Mouse (Mus musculus): ENCODE results near the gene P4ha2. TPM values are rescaled to one million over a fixed set of nuclear protein-coding genes. Genes with fewer than 3 reads are reported as not detected.
A peak's percentile ranks its signal among the peaks of the same experiment; 100 is the strongest.

The P4ha2 gene
- polyA plus RNA-seq, 1 experiment from 2014 or later: 26.0 TPM

DNA sequence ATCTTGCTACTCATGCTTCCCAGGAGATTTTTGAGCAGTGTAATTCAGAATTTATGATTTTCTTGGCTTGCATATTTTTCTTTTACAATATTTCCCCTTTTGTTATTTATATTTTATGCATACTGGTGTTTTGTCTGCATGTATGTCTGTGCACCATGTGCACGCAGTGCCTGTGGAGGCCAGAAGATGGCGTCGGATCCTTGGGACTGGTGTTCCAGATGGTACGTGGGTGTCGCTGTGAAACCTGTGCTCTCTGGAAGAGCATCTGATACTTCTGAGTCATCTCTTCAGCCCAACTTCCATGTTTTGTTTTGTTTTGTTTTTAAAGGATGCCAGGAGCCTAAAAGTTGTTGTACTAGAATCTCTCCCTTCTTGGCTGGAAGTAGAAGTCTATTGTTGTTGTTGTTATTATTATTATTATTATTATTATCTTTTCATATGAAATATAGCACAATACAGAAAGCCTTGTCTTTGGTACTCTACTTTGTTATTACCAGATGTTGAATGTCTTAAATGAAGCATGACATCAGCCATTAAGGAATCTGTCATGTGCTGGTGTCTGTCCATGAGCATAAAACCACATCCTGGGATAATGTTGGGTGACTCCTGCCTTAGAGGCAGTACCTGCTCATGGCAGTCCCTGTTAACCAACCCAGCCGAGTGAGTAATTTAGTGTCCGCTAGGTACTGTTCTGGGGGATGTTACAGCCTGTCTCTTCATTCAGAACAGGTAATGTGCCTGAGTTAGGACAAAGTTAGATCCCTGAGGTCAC lies 41.5 kb downstream of the P4ha2 start:
- H3K9ac ChIP-seq: no peak overlapping the region
- H3K4me2 ChIP-seq: no peak overlapping the region
- H3K27me3 ChIP-seq (ENCODE audit: insufficient read depth, low read length): no peaks in the 10 kb centered on the region
- no peak overlapping the region for H3K27ac ChIP-seq (ENCODE audit: low read depth)
- no peaks in the 10 kb centered on the region for H3K36me3 ChIP-seq (ENCODE audit: insufficient read depth)
- no peak for ATAC-seq (ENCODE audit: insufficient read depth)
- DNase-seq: no peak
- H3K4me3 ChIP-seq (ENCODE audit: low read depth, low read length): no peak overlapping the region
- no peaks in the 10 kb centered on the region for H3K4me1 ChIP-seq (ENCODE audit: insufficient read depth)
- H3K9me3 ChIP-seq (ENCODE audit: low read depth, low read length): no peaks in the 10 kb centered on the region
- WGBS: 83% methylated on average over 7 of the region's 7 CpGs
- peak; percentile 13; the same call in 1 of the 2 replicates for TF ChIP-seq CTCF (IDR thresholded peaks at IDR 0.05; ENCODE audit: low read depth)

DNA sequence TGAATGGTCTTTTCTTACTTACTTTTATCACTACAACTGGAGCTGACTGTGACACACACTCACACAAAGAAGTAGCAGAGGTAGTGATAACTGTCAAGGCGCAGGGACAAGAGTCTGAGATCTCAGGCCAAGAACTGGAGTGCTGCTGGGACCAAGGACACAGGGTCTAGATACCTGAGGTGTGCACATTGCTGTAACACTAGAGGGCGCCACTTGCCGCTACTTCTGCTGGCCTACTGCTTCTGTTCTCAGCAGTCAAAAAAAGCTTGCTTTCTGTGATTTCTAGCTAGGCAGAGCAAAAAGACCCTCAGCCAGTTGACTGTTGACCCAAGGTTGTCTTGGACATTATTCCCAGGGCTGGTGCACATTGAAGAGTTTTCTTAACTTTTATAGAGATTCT lies 45.0 kb downstream of the P4ha2 start:
- no peak overlapping the region for H3K4me3 ChIP-seq (ENCODE audit: low read depth, low read length)
- no peaks in the 10 kb centered on the region for H3K36me3 ChIP-seq (ENCODE audit: insufficient read depth)
- DNase-seq (peak; percentile 87), ATAC-seq (ENCODE audit: insufficient read depth) (no peak)
- H3K9me3 ChIP-seq (ENCODE audit: low read depth, low read length): no peaks in the 10 kb centered on the region
- WGBS: 17% methylated on average over 3 of the region's 3 CpGs
- no peak overlapping the region for H3K4me2 ChIP-seq
- no peak overlapping the region for H3K27ac ChIP-seq (ENCODE audit: low read depth)
- no peaks in the 10 kb centered on the region for H3K4me1 ChIP-seq (ENCODE audit: insufficient read depth)
- no peak overlapping the region for H3K9ac ChIP-seq
- no peaks in the 10 kb centered on the region for H3K27me3 ChIP-seq (ENCODE audit: insufficient read depth, low read length)
- TF ChIP-seq CTCF (IDR thresholded peaks at IDR 0.05; ENCODE audit: low read depth): peak; percentile 88

DNA sequence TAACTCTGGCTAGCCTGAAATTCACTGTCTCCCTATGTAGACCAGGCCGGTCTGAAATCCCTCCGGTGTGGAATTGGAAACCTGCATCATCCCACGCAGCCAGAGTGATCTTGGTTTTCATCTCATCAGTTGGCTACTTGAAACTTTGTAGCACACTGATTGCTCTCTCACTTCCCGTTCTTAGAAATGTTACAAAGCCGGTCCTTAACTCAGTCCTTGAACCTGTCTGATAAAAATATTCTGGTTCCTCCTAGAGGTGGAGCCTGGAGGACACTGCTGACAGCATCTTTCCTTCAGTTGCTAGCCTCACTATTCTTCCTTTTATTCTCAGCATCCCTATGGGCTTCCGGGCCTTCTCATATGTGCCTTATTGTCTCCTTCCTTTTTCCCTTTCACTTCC lies 46.1 kb downstream of the P4ha2 start:
- ATAC-seq (ENCODE audit: insufficient read depth): no peak
- H3K9me3 ChIP-seq (ENCODE audit: low read depth, low read length): no peaks in the 10 kb centered on the region
- H3K27me3 ChIP-seq (ENCODE audit: insufficient read depth, low read length): no peaks in the 10 kb centered on the region
- no peak for TF ChIP-seq CTCF (IDR thresholded peaks at IDR 0.05; ENCODE audit: low read depth)
- no peak overlapping the region for H3K4me2 ChIP-seq
- H3K36me3 ChIP-seq (ENCODE audit: insufficient read depth): no peaks in the 10 kb centered on the region
- WGBS: 77% methylated on average over 6 of the region's 6 CpGs
- no peak overlapping the region for H3K9ac ChIP-seq
- H3K4me3 ChIP-seq (ENCODE audit: low read depth, low read length): no peak overlapping the region
- no peak for DNase-seq
- no peak overlapping the region for H3K27ac ChIP-seq (ENCODE audit: low read depth)
- no peaks in the 10 kb centered on the region for H3K4me1 ChIP-seq (ENCODE audit: insufficient read depth)

DNA sequence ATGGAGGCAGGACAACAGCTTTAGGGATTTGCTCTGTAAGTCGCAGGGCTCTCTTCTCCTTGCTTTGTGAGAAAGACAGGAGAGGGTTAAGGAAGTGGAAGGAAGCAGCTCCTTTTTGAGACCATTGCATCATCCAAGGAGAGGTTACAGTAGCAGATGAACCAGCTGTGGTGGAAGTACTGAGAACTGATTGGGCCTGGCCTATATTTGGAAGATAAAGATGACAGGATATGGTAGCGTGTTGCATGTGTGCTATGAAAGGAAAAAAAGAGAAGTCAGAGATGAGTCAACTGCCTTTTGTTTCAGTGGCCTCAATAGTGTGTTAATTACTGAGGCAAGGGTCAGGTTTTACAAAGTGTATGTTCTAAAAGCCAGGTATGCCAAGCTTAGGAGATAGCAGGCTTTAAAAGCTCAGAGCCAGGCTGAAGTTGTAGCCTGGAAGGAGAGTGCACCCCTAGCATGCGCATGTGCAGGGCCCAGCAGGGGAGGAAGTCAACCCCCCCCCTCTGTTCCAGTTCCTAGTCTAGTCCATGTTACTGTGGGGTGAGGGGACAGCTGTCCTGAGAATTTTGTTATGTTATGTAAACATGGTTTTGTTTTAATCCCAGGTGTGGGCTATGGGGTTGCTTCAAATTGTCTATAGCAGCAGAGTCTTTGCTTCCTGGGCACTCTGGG lies 50.0 kb downstream of the P4ha2 start:
- Histone ChIP-seq H3K9ac (no peak overlapping the region), H3K4me2 (no peak overlapping the region), H3K4me3 (ENCODE audit: low read depth, low read length) (no peak overlapping the region), H3K36me3 (ENCODE audit: insufficient read depth) (no peaks in the 10 kb centered on the region), H3K27ac (ENCODE audit: low read depth) (0 out of 2 replicates have a peak overlapping the region, but pooled peaks have one; percentile 13), H3K4me1 (ENCODE audit: insufficient read depth) (no peaks in the 10 kb centered on the region), H3K27me3 (ENCODE audit: insufficient read depth, low read length) (no peaks in the 10 kb centered on the region), H3K9me3 (ENCODE audit: low read depth, low read length) (no peaks in the 10 kb centered on the region)
- WGBS: 70% methylated on average over 3 of the region's 3 CpGs
- ATAC-seq (ENCODE audit: insufficient read depth) (no peak), DNase-seq (peak; percentile 13)
- no peak for TF ChIP-seq CTCF (IDR thresholded peaks at IDR 0.05; ENCODE audit: low read depth)

DNA sequence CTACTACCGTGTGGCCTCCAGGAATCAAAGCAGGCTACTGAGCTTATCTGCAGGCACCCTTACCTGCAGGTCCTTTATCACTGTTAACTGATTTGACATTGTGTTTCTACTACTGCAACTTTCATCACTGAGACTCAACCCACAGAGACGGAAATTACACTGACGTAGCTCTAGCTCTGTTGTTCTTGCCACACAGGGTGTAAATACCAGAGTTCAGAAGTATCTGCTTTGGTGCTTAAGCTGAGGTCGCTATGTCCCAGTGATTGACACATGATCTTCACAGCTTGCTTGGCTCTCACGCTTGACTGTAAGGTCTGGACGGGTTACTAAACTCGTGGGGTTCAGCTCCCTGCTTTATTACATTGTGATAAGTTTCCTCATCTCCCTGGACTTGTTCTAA lies 51.2 kb downstream of the P4ha2 start:
- no peaks in the 10 kb centered on the region for H3K9me3 ChIP-seq (ENCODE audit: low read depth, low read length)
- no peak for DNase-seq
- no peak for TF ChIP-seq CTCF (IDR thresholded peaks at IDR 0.05; ENCODE audit: low read depth)
- 43% methylated on average over 7 of the region's 7 CpGs for WGBS
- no peak overlapping the region for H3K4me3 ChIP-seq (ENCODE audit: low read depth, low read length)
- no peak for ATAC-seq (ENCODE audit: insufficient read depth)
- H3K4me2 ChIP-seq: no peak overlapping the region
- no peaks in the 10 kb centered on the region for H3K36me3 ChIP-seq (ENCODE audit: insufficient read depth)
- no peak overlapping the region for H3K27ac ChIP-seq (ENCODE audit: low read depth)
- H3K27me3 ChIP-seq (ENCODE audit: insufficient read depth, low read length): no peaks in the 10 kb centered on the region
- no peaks in the 10 kb centered on the region for H3K4me1 ChIP-seq (ENCODE audit: insufficient read depth)
- no peak overlapping the region for H3K9ac ChIP-seq

DNA sequence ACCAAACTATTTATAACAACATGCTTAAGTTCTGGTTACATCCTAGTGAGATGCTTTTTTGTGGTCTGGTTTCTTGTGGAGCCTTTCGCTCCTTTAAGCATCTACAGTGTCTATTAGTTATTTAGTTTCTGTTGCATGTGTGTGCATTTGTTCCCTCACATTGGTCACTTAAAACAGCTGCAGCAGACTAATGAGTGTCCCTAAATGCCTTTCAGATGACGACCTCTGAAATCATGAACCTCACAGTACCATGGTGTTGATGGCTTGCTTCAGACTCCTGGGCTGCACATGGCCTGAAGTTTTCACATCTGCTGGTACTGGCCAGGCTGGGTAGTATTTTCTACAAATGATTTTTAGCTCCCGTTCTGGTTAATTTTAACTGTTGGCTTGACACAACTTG lies 53.1 kb downstream of the P4ha2 start:
- no peaks in the 10 kb centered on the region for H3K36me3 ChIP-seq (ENCODE audit: insufficient read depth)
- WGBS: 76% methylated on average over 3 of the region's 3 CpGs
- H3K27ac ChIP-seq (ENCODE audit: low read depth): no peak overlapping the region
- H3K9ac ChIP-seq: no peak overlapping the region
- no peak overlapping the region for H3K4me2 ChIP-seq
- no peaks in the 10 kb centered on the region for H3K9me3 ChIP-seq (ENCODE audit: low read depth, low read length)
- H3K27me3 ChIP-seq (ENCODE audit: insufficient read depth, low read length): no peaks in the 10 kb centered on the region
- ATAC-seq (ENCODE audit: insufficient read depth) (no peak), DNase-seq (no peak)
- no peak for TF ChIP-seq CTCF (IDR thresholded peaks at IDR 0.05; ENCODE audit: low read depth)
- no peak overlapping the region for H3K4me3 ChIP-seq (ENCODE audit: low read depth, low read length)
- no peaks in the 10 kb centered on the region for H3K4me1 ChIP-seq (ENCODE audit: insufficient read depth)

DNA sequence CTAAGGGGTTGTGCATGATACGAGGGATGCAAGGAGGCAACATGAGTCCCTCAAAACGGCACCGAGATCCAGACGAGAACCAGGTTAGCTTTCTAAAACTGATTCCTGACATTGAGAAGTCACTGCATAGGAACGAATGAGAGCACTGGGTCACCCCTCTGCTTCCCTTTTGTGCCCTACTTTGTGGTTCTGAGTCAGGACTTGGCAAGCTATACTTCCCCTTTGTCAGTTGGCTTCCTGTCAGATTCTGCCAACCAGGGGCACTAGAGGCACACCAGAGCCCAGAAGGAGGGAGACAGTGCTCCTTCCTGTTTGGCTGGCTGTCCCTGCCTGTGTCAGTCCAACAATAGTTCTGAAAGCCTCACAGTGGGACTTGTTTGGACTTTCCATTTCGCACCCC lies 56.0 kb downstream of the P4ha2 start:
- DNase-seq (peak; percentile 68), ATAC-seq (ENCODE audit: insufficient read depth) (no peak)
- Histone ChIP-seq H3K4me1 (ENCODE audit: insufficient read depth) (no peaks in the 10 kb centered on the region), H3K27ac (ENCODE audit: low read depth) (no peak overlapping the region), H3K4me3 (ENCODE audit: low read depth, low read length) (no peak overlapping the region), H3K36me3 (ENCODE audit: insufficient read depth) (no peaks in the 10 kb centered on the region), H3K9ac (no peak overlapping the region), H3K4me2 (no peak overlapping the region), H3K27me3 (ENCODE audit: insufficient read depth, low read length) (no peaks in the 10 kb centered on the region), H3K9me3 (ENCODE audit: low read depth, low read length) (no peaks in the 10 kb centered on the region)
- WGBS: 77% methylated on average over 6 of the region's 6 CpGs
- TF ChIP-seq CTCF (IDR thresholded peaks at IDR 0.05; ENCODE audit: low read depth): no peak

All from lung, embryonic 14.5 days (tissue).